Mouse (Mus musculus) lung, adult 18-20 months (tissue): ENCODE data around the gene Fgfr2.
A peak's percentile ranks its signal among the peaks of the same experiment; 100 is the strongest.

Experiments used
- DNase-seq, 2 experiments: peaks; one replicate each; pipeline ENCODE4 v3.0.0; 2022; ENCODE audit warnings: mixed read lengths in 2 of 2

The Fgfr2 gene

GRCm38 (mm10) chr7:132813416-132814088 lies 309.6 kb downstream of the Fgfr2 start, which contains the start of gene Fam53b:
Gene Fam53b, minus strand, starts transcription at chr7:132813886.
- peak; percentile 77 for DNase-seq

GRCm38 (mm10) chr7:132812619-132813415 lies 310.3 kb downstream of the Fgfr2 start:
- peak; percentile 61 to 66 for DNase-seq

- peak; percentile 69 to 74 for DNase-seq
Observed at GRCm38 (mm10) chr7:132811716-132812618, 311.2 kb downstream of the Fgfr2 start.

GRCm38 (mm10) chr7:132810879-132811278 lies 312.3 kb downstream of the Fgfr2 start:
- DNase-seq = peak; percentile 94 to 95

- peak in 1 of 2 experiments; percentile 56 for DNase-seq
Observed at GRCm38 (mm10) chr7:132810368-132810767, 312.8 kb downstream of the Fgfr2 start.

- no peak for DNase-seq
Observed at GRCm38 (mm10) chr7:132809721-132810120, 313.4 kb downstream of the Fgfr2 start.

- DNase-seq = no peak
Observed at GRCm38 (mm10) chr7:132808841-132809682, 314.1 kb downstream of the Fgfr2 start.

- no peak for DNase-seq
Observed at GRCm38 (mm10) chr7:132808051-132808796, 314.9 kb downstream of the Fgfr2 start.

GRCm38 (mm10) chr7:132806926-132807857 lies 316.0 kb downstream of the Fgfr2 start:
- peak; percentile 93 to 94 for DNase-seq

- DNase-seq = no peak
Observed at GRCm38 (mm10) chr7:132806286-132806685, 316.9 kb downstream of the Fgfr2 start.

- no peak for DNase-seq
Observed at GRCm38 (mm10) chr7:132804951-132805350, 318.2 kb downstream of the Fgfr2 start.

- no peak for DNase-seq
Observed at GRCm38 (mm10) chr7:132804461-132804860, 318.7 kb downstream of the Fgfr2 start.

- peak in 1 of 2 experiments; percentile 57 for DNase-seq
Observed at GRCm38 (mm10) chr7:132803962-132804361, 319.2 kb downstream of the Fgfr2 start.

- DNase-seq = no peak
Observed at GRCm38 (mm10) chr7:132803336-132803735, 319.8 kb downstream of the Fgfr2 start.

GRCm38 (mm10) chr7:132802691-132803090 lies 320.5 kb downstream of the Fgfr2 start:
- DNase-seq = peak in 1 of 2 experiments; percentile 59

GRCm38 (mm10) chr7:132802066-132802465 lies 321.1 kb downstream of the Fgfr2 start:
- DNase-seq = no peak

GRCm38 (mm10) chr7:132801509-132801908 lies 321.6 kb downstream of the Fgfr2 start:
- DNase-seq = no peak

- DNase-seq = peak in 1 of 2 experiments; percentile 62
Observed at GRCm38 (mm10) chr7:132800868-132801267, 322.3 kb downstream of the Fgfr2 start.

- no peak for DNase-seq
Observed at GRCm38 (mm10) chr7:132799119-132800016, 323.8 kb downstream of the Fgfr2 start.
